Mouse (Mus musculus) gastrocnemius, adult 2 months (tissue): ENCODE measurements at regions not wholly inside any gene's neighbourhood (a gene's known extent, or its start where the extent isn't known, plus 50 kb on each side); places are given as distances from the start of the nearest gene placed in this dataset.

ENCODE experiments used
- DNase-seq: peaks from one replicate; pipeline ENCODE4 v3.0.0; 2022
- H3K27ac ChIP-seq: fragments of 200-600 bp; 2 replicates; pipeline ENCODE4 v1.8.1; 2022; ENCODE audit warnings: mild to moderate bottlenecking
- H3K4me3 ChIP-seq: fragments of 200-600 bp; 2 replicates; pipeline ENCODE4 v1.8.1; 2022; ENCODE audit warnings: mild to moderate bottlenecking, moderate library complexity
- CTCF ChIP-seq: fragments of 200-600 bp; IDR thresholded peaks from 2 replicates; pipeline ENCODE4 v1.8.1; 2022; ENCODE audit warnings: antibody characterized with exemption, mild to moderate bottlenecking, moderate library complexity
- intact Hi-C: fragments of 180-260 bp; cut with DNase I; formaldehyde crosslinking; loops from one replicate; pipeline ENCODE4 v1.15.1; 2025

DNA sequence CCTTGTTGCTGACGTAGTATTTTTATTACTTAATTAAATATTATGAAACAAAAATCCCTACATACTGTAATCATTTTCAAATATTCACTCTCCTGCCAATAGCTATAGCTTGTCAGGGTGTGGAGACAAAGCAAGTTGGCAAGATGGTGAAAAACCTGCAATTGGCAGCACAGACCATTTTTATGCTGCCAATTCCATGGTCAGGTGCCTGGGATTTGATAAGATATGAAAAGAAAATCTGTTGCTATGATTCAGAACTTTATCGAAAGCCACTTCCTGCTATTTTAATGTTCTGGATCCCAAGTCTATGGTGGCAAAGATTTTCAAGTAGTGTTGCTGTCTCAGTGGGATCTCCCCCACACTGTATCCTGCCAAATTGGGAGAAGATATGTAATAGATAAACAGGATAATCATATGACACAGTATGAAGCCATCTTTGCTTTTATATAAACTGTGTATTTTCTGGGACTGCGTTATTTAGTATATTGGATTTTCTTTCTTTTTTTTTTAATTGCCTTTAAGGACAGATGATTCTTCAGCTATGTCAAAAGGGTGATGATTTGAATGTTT is 165.3 kb upstream of the Lrrc3b start:
- H3K27ac ChIP-seq = no peak overlapping the region
- no peak for DNase-seq
- TF ChIP-seq CTCF = no peak
- intact Hi-C loops = no loop called here
- no peak overlapping the region for H3K4me3 ChIP-seq

DNA sequence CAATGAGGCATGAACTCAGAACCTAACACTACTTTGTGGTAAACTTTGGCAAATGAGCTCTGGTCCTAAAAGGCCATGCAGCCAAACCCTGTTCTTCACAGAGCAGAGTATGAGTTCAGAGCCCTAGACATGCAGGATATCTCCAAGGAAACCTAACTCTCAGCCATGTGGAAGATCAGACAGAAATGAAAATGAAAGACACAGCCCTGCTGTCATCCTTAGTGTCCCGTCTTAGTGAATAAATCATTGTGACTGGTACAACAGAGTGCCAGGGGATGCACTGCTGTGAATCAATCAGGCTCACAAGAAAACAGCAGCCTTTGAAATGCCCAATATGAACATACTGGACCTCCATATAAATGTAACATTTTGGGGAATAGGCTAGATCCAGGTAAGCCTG is 171.4 kb upstream of the Lrrc3b start:
- intact Hi-C loops = no loop called here
- Histone ChIP-seq H3K27ac (no peak overlapping the region), H3K4me3 (no peak overlapping the region)
- no peak for TF ChIP-seq CTCF
- no peak for DNase-seq

DNA sequence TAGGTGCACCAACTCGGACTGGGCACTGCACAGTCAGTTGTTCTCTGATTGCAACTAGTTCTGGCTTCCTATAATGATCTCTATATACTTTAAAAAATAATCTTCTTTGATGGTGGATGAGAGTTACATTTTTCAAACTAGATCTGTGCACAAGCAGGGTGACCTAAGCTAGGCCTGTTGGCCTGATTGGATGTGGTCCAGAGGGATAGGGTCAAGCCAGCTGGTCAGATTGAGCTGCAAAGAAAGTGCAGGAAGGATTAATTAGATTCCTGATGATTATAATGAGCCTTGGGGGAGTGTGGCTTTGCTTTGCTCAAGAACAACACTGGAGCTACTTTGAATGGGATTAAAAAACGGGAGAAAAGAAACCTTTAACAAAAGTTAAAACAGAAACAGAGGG is 195.8 kb upstream of the Lrrc3b start:
- intact Hi-C loops = no loop called here
- no peak for TF ChIP-seq CTCF
- DNase-seq = no peak
- no peak overlapping the region for H3K4me3 ChIP-seq
- no peak overlapping the region for H3K27ac ChIP-seq

DNA sequence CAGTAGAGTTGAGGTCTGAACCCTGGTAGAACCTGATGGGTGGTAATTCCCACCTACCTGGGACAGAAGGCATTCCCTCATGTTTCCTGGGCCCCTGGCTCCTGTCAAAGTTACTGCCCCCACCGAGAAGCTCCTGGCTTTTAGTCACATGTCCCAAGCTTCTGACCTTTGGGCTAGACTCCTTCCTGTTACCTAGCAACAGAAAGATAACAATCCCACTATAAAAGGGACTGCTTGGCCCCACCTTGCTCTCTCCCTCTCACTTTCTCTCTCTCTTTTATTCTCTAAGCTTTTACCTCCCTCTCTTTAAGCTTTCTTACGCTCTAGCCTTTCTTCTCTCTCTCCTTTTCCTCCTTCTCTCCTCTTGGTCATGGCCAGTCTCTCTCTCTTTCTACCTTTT is 198.9 kb upstream of the Lrrc3b start:
- no peak overlapping the region for H3K27ac ChIP-seq
- H3K4me3 ChIP-seq = no peak overlapping the region
- intact Hi-C loops = no loop called here
- no peak for TF ChIP-seq CTCF
- no peak for DNase-seq

DNA sequence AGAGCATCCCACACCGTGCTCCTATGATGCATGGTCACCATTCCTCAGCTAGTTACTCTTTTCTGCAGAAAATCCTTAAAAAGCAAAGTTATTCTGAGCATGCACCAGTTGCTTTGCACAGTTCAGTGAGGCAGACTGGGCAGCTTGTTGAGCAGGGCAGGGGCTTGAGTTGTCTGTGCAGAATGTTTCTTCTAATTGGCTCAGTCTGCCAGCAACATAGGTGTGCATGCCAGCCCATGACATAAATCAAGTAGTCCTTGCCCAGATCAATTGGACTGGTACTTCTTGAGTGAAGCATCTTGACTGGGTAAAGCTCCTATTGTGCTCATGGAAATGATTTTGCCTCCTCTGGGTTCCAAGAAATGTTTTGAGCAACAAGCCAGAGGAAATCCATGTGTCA is 200.1 kb upstream of the Lrrc3b start:
- TF ChIP-seq CTCF = no peak
- no peak overlapping the region for H3K4me3 ChIP-seq
- intact Hi-C loops = no loop called here
- H3K27ac ChIP-seq = no peak overlapping the region
- DNase-seq = no peak

DNA sequence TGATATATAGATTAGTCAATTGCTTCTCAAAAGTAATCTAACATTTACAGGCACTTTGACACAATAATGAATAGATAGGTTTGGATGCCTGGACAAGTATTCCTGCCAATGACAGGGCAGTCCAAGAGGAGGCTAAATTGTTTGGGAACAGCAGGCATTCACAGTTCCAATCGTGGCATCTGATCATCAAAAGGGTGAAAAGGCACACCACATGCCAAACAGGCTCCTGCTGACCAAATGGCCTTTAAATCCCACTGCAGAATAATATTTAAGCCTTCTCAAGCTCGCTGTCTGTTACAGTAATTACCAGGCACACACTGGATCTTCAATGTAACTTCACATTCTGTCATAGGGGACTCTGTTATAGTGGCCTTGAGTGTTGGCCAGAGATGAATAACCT is 222.1 kb upstream of the Lrrc3b start:
- Histone ChIP-seq H3K27ac (no peak overlapping the region), H3K4me3 (no peak overlapping the region)
- intact Hi-C loops = no loop called here
- no peak for DNase-seq
- TF ChIP-seq CTCF = no peak

DNA sequence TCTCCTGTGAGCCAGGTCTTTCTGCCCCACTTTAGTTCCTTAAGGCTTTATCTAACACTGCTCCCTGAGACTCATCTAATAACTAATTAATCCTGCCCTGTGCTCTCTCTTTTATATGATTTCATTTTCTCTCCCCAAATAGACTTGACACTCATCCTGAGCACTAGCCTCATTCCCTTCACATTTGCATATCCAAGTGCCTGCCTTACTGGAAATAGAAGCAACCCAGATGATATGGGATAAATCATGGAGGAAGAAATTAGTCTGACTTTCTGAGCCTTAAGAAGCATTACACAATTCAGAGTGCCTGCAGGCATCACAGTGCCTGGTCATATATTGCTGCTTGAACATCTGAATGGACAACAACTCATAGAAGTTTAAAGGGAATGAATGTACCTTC is 233.5 kb upstream of the Lrrc3b start:
- intact Hi-C loops = no loop called here
- Histone ChIP-seq H3K4me3 (no peak overlapping the region), H3K27ac (no peak overlapping the region)
- DNase-seq = no peak
- no peak for TF ChIP-seq CTCF

DNA sequence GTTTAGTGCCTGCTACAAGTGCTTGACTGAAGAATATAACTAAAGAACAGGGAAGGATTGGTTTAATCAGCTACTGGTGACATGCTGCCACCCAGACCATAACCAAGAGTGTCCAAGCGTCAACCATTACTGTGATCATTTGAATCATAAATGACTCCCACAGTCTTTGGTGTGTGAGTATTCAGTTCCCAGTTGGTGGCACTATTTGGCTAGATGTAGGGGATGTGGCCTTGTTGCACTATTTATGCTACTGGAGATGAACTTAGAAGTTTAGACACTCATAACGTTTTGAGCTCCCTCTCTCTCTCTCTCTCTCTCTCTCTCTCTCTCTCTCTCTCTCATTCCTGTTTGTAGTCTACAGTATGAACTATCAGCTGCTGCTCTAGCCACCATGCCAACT is 238.4 kb upstream of the Lrrc3b start:
- intact Hi-C loops = no loop called here
- TF ChIP-seq CTCF = no peak
- no peak overlapping the region for H3K4me3 ChIP-seq
- DNase-seq = no peak
- no peak overlapping the region for H3K27ac ChIP-seq

DNA sequence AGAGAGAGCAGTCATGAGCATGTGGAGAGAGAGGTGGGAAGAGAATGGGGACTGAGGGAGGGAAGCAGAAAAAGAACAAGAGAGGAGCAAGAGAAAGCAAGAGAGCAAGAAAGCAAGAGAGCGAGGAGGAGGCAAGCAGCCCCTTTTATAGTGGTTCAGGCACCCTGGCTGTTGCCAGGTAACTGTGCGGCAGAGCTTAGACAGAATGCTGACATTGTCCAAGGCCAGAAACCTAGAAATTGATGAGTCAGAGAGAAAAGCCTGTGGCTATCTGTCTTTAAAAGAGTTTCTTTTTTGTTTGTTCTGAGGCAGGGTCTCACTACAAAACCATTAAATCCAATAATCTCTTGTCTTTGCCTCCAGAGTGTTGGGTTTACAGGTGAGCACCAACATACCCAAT is 240.7 kb upstream of the Lrrc3b start:
- no peak for TF ChIP-seq CTCF
- no peak overlapping the region for H3K27ac ChIP-seq
- intact Hi-C loops = no loop called here
- DNase-seq = no peak
- no peak overlapping the region for H3K4me3 ChIP-seq

DNA sequence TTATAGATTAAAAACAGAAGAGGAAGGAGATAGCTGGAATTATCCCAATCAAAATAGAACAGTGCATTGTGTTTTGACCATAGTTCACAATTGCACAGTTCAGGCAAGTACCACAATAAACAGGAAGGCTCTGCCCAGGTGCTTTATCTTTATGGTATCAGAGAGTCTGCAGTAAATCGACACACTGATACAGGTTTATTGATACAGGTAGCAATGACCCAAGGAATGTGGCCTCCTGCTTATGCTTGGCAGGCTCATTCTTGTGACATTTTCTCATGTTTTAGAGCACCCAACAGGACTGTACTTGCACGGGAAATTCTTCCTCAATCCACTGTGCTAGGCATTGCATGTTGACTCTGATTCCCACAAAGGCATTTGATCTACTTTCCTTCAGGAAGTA is 259.2 kb upstream of the Lrrc3b start:
- DNase-seq = no peak

DNA sequence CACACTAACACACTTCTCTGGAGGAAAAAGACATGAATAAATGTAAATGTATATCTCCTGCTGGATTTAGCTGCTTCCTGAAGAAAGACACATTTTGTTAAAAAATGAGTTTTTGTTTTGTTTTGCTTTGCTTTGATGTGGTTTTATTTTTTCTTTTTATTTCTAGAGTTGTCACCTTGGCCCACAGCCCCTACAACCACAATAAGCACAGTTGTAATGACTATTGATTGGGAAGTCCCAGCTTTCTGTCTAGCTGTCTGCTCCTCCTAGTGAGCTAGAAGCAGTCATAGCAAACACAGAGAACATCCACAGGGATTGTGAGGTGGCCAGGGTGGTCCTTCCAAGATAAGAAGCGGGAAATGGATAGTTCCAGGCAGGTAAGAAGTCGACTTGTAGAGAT is 259.8 kb upstream of the Lrrc3b start:
- no peak for TF ChIP-seq CTCF
- intact Hi-C loops = no loop called here

More for the DNA sequence above, 259.2 kb upstream of the Lrrc3b start:
- no peak for TF ChIP-seq CTCF
- Histone ChIP-seq H3K27ac (peak overlapping the region; percentile 40), H3K4me3 (no peak overlapping the region)
- intact Hi-C loops = no loop called here

DNA sequence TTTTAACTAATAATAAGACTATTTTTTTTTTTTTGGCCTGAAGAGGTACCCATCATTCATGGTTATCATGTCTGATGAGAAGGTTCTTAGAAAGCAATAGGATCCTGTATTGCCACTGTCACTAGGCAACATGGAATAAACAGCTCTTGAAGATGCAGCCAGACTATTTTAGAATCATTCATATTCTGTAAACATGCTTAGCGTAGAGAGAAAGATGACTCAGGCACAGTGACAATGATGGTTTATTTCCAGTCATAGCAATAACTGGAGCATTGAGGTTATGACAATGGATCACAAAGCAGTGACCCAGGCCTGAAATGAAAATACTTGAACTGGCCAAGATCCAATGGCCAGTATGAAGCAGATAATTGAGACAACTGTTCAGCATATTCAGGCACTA is 283.3 kb upstream of the Lrrc3b start:
- Histone ChIP-seq H3K4me3 (no peak overlapping the region), H3K27ac (no peak overlapping the region)
- intact Hi-C loops = no loop called here
- DNase-seq = no peak
- no peak for TF ChIP-seq CTCF

More for the DNA sequence above, 259.8 kb upstream of the Lrrc3b start:
- Histone ChIP-seq H3K27ac (peak overlapping the region; percentile 40; the same call in 1 of the 2 replicates), H3K4me3 (no peak overlapping the region)
- no peak for DNase-seq

DNA sequence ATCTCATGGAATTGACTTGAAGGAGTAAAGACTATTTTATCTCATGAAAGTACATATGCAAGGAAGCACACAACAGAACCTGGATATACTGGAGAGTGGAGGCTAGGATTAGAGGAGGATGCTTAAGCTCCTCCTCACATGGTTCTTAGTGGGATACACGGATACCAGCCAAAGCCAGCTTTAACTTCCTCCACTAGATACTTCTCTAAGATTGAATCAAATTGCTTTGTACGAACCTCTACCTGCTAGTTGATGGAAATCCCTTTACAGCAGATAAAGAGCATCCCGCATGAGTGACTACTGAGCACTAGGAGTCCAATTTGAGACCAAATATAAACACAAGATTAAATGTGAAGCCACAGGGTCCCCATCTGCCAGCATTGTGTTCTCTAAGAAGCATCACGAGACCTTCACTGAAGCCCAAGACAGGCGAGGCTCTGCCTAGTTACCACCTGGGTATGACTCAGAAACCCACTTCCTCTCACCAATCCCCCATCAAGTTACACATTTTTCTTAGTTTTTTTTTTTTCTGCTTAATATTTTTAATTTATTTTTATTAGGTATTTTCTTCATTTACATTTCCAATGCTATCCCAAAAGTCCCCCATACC is 307.9 kb upstream of the Lrrc3b start:
- DNase-seq = no peak
- Histone ChIP-seq H3K4me3 (no peak overlapping the region), H3K27ac (no peak overlapping the region)
- intact Hi-C loops = no loop called here
- no peak for TF ChIP-seq CTCF

DNA sequence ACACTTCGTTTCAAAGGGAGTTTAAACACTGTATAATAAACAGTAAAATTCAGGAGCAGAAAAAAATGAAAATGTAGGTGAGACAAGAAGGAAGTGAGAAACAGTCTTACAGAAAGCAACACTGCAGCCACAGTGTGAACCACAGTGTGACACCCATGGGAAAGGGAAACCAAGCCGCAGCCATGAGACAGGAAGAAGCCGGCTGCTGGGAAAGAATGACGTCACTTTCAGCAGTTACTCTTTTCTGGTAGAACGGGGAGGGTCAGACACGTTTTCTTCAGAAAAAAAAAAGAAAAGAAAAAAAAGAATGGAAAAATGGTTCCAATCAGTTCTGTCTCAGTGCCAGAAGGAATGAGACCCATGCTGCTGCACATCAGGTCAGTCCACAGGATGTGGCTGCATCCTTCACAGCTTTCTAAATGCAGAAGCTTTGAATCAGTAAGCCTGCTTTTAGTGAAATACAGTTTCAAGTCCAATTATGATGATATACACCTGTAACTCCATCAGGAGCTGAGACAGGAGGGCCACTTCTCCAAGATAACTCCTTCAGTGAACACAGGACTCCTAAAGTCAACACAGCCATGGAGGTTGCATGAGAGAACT is 331.2 kb upstream of the Lrrc3b start:
- no peak overlapping the region for H3K4me3 ChIP-seq
- H3K27ac ChIP-seq = no peak overlapping the region
- no peak for DNase-seq
- intact Hi-C loops = no loop called here
- no peak for TF ChIP-seq CTCF
